Mouse (Mus musculus) brain, embryonic 14.5 days (tissue): ENCODE results near the gene Cxcl15.

Source experiments
- CTCF ChIP-seq: fragments of 200-500 bp; IDR thresholded peaks from 2 replicates; pipeline ENCODE4 v1.5.1; 2012; ENCODE audit warnings: inconsistent platforms, mild to moderate bottlenecking, moderate library complexity, borderline replicate concordance; ENCODE audit not compliant: insufficient read depth, insufficient read length; ENCODE audit errors: extremely low read depth
- POLR2A ChIP-seq: fragments of 200-500 bp; IDR thresholded peaks from 2 replicates; pipeline ENCODE4 v1.6.1; 2012; ENCODE audit warnings: mild to moderate bottlenecking, inconsistent platforms, borderline replicate concordance; ENCODE audit not compliant: poor library complexity, insufficient read depth, insufficient read length, severe bottlenecking; ENCODE audit errors: extremely low read depth

DNA sequence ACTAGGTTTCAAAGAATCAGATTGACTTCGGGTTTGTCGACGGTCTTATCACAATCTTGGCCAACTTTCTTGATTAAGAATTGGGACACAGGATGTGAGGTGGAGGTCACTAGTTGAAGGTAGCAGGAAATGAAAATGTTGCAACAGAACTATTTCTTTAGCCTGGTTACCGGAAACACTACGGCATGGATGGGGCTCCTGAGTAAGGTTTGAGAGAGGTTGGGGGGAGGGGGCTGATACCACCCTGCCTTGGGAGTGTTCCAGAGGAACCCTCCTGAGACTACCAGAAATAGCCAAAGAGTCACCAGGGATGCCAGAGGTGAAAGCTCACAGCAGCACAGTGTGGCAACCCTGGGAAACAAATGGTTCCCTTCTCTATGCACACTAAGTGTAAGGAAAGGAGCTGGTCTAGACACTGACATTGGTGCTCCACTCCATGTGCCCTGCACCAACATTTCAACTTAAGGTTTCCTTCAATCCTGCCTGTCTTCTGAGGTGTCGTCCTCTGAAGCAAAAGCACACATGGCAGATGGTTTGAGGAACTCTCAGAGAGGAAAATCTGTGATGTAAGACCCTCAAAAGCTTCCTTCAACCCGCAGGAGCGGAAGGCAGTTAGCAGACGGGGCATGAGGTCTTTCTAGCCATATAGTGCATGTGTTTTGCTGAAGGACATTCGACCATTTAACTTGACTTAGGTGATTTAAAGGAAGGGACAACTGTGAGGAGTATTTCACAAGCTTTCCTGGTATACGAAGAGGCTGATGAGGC lies 4.8 kb upstream of the Cxcl15 start:
- TF ChIP-seq POLR2A (no peak), CTCF (no peak)
